Mouse (Mus musculus) limb, embryonic 15.5 days (tissue): ENCODE measurements around the gene Tchhl1. TPM values are rescaled to one million over a fixed set of nuclear protein-coding genes. Genes with fewer than 3 reads are reported as not detected.
A peak's percentile ranks its signal among the peaks of the same experiment; 100 is the strongest.
"Not testable (repeated sequence)": the region's sequence is repeated elsewhere in the genome, so short reads cannot be mapped to it uniquely, and the experiment has no call there.

Experiments
- ATAC-seq: fragments of 200-750 bp; cut with Nextera tagmentation; 2 replicates; pipeline ENCODE4 v1.8.0; 2017; ENCODE audit warnings: low read depth, moderate TSS enrichment; ENCODE audit not compliant: insufficient number of reproducible peaks, low FRiP score, low TSS enrichment
- H3K27ac ChIP-seq: fragments of 300-500 bp; sonication (generic); 2 replicates; pipeline ENCODE4 v1.5.1; 2015; ENCODE audit warnings: moderate library complexity, mild to moderate bottlenecking, inconsistent platforms
- H3K27me3 ChIP-seq: fragments of 300-500 bp; sonication (generic); 2 replicates; pipeline ENCODE4 v1.6.1; 2015; ENCODE audit warnings: inconsistent platforms
- H3K36me3 ChIP-seq: fragments of 300-500 bp; sonication (generic); 2 replicates; pipeline ENCODE4 v1.6.1; 2015; ENCODE audit warnings: inconsistent platforms
- H3K4me1 ChIP-seq: fragments of 300-500 bp; sonication (generic); 2 replicates; pipeline ENCODE4 v1.6.1; 2015; ENCODE audit warnings: inconsistent platforms
- H3K4me2 ChIP-seq: fragments of 300-500 bp; sonication (generic); 2 replicates; pipeline ENCODE4 v1.6.1; 2015; ENCODE audit warnings: mild to moderate bottlenecking, inconsistent platforms
- H3K4me3 ChIP-seq: fragments of 300-500 bp; sonication (generic); 2 replicates; pipeline ENCODE4 v1.5.1; 2015; ENCODE audit warnings: mild to moderate bottlenecking, inconsistent platforms
- H3K9ac ChIP-seq: fragments of 300-500 bp; sonication (generic); 2 replicates; pipeline ENCODE4 v1.6.1; 2015; ENCODE audit warnings: inconsistent platforms
- H3K9me3 ChIP-seq: fragments of 300-500 bp; sonication (generic); 2 replicates; pipeline ENCODE4 v1.6.1; 2016; ENCODE audit warnings: inconsistent platforms
- WGBS: fragments of 180-500 bp; shearing (Covaris S2); methylation state at CpG from one replicate; pipeline ENCODE4 v1.1.7; 2015; 5-methylcytosine and 5-hydroxymethylcytosine counted together
- polyA plus RNA-seq: library from polyadenylated mRNA; unstranded; fragments of >200 nt; fragmentation: Nextera tagmentation; extraction: Ambion mirVana; gene quantifications from 2 replicates; pipeline ENCODE4 v1.2.1, GENCODE M21; 2015

The Tchhl1 gene
- polyA plus RNA-seq, 1 experiment from 2014 or later = not detected

DNA sequence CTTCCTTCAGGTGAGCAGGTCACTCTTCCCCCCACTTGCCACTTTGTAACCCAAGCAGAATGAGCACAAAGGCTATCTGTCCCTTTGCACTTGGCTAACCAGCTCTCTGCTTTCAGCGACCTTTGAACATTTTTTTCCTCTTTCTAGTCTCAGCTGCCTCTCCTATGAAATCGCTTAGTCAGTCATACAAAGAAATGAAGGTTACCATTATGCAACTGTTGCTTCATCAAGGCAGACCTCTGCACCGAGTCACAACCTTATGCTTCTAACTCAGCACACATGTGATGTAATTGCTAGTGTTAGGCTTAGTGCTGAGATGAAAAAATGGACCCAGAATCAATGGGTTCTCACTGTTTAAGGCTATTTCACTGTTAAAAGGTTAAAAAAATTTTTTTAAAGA is 1.1 kb downstream of the Tchhl1 start:
- H3K4me3 ChIP-seq = no peak overlapping the region
- no peak overlapping the region for H3K4me2 ChIP-seq
- no peak for ATAC-seq
- H3K27ac ChIP-seq = no peak overlapping the region
- H3K27me3 ChIP-seq = no peaks in the 10 kb centered on the region
- no peaks in the 10 kb centered on the region for H3K9me3 ChIP-seq
- no peaks in the 10 kb centered on the region for H3K4me1 ChIP-seq
- WGBS = 65% methylated on average over 3 of the region's 3 CpGs
- no peak overlapping the region for H3K9ac ChIP-seq
- no peaks in the 10 kb centered on the region for H3K36me3 ChIP-seq

DNA sequence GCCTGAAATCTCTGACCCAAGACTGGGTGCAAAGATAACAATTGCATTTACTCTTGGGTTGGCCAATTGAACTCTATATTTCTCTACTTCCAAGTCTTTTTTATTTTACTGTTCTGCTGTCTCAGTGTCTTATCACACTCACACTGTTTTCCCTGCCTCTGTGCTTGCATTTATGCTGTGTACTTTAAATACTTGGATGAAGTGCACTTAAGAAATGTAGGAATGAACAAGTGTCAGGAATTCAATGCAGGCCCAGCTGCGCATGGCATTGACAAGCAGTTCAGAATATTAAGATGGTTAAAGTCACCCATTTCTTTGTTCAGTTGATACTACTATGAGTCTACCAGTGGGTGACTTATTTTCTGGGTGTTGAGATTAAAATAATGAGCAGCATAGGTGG is 11.5 kb downstream of the Tchhl1 start:
- 95% methylated on average over 1 of the region's 1 CpGs for WGBS
- Histone ChIP-seq H3K36me3 (no peaks in the 10 kb centered on the region), H3K4me1 (no peaks in the 10 kb centered on the region), H3K4me3 (no peak overlapping the region), H3K27me3 (no peaks in the 10 kb centered on the region), H3K9me3 (no peaks in the 10 kb centered on the region), H3K4me2 (no peak overlapping the region), H3K27ac (no peak overlapping the region), H3K9ac (no peak overlapping the region)
- ATAC-seq = no peak

- Histone ChIP-seq H3K4me2 (no peak overlapping the region), H3K36me3 (no peaks in the 10 kb centered on the region), H3K27me3 (no peaks in the 10 kb centered on the region), H3K27ac (no peak overlapping the region), H3K9me3 (no peaks in the 10 kb centered on the region), H3K9ac (no peak overlapping the region), H3K4me1 (no peaks in the 10 kb centered on the region), H3K4me3 (no peak overlapping the region)
- 54% methylated on average over 2 of the region's 2 CpGs for WGBS
- ATAC-seq = no peak
Observed at GRCm38 (mm10) chr3:93481982-93482616, 13.5 kb downstream of the Tchhl1 start.

- Histone ChIP-seq H3K27me3 (no peaks in the 10 kb centered on the region), H3K9ac (no peak overlapping the region), H3K4me3 (no peak overlapping the region), H3K9me3 (no peaks in the 10 kb centered on the region), H3K4me2 (no peak overlapping the region), H3K4me1 (no peaks in the 10 kb centered on the region), H3K27ac (no peak overlapping the region), H3K36me3 (no peaks in the 10 kb centered on the region)
- WGBS = 80% methylated on average over 3 of the region's 3 CpGs
- no peak for ATAC-seq
Observed at GRCm38 (mm10) chr3:93485611-93486010, 17.1 kb downstream of the Tchhl1 start.

DNA sequence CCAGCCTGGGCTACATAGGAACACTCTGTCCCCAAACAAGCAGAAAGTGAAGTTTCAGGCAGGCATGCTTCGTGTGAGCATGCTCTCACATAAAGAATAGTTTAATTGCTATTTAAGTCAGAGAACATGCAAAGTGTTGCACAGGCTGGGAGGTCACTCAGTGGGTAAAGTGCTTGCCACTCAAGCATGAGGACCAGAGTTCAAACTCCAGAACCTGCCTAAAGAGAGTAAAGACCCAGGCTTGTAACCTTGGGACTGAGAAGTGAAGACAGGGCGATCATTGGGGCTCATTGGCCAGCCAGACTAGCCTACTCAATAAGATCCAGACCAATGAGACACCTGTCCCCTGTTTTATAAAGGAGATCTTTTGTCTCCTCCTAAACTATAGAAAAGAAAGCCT is 20.0 kb downstream of the Tchhl1 start:
- Histone ChIP-seq H3K4me1 (no peaks in the 10 kb centered on the region), H3K9me3 (no peaks in the 10 kb centered on the region), H3K27me3 (no peaks in the 10 kb centered on the region), H3K4me2 (no peak overlapping the region), H3K4me3 (no peak overlapping the region), H3K27ac (no peak overlapping the region), H3K36me3 (no peaks in the 10 kb centered on the region), H3K9ac (no peak overlapping the region)
- 76% methylated on average over 2 of the region's 2 CpGs for WGBS
- no peak for ATAC-seq

DNA sequence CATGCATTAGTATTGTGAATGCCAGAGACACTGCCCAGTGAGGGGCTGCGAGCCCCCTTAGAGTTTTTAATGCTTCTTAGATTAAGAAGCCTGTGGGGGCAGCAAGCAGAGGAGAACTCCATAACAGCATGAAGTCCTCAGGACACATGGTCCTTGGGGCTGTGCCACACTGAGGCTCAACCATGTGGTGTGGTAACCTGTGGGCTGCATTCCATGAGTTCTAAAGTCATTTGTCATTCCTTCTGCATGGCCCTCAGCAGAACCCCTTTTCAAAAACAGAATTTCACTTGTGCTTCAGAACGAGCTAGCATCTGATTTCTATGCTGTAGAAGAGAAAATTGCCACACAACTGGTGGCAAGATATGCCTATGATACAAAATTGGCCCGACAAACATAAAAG is 23.6 kb downstream of the Tchhl1 start:
- Histone ChIP-seq H3K4me3 (no peak overlapping the region), H3K9me3 (no peaks in the 10 kb centered on the region), H3K9ac (no peak overlapping the region), H3K27me3 (no peaks in the 10 kb centered on the region), H3K4me2 (no peak overlapping the region), H3K4me1 (no peaks in the 10 kb centered on the region), H3K27ac (no peak overlapping the region), H3K36me3 (no peaks in the 10 kb centered on the region)
- 72% methylated on average over 3 of the region's 3 CpGs for WGBS
- ATAC-seq = no peak

GRCm38 (mm10) chr3:93493992-93494391 is 25.4 kb downstream of the Tchhl1 start:
- H3K4me1 ChIP-seq = no peaks in the 10 kb centered on the region
- ATAC-seq = no peak
- no peaks in the 10 kb centered on the region for H3K27me3 ChIP-seq
- no peaks in the 10 kb centered on the region for H3K36me3 ChIP-seq
- H3K4me2 ChIP-seq = no peak overlapping the region
- H3K9me3 ChIP-seq = no peaks in the 10 kb centered on the region
- no peak overlapping the region for H3K4me3 ChIP-seq
- H3K27ac ChIP-seq = no peak overlapping the region
- WGBS = 0% methylated on average over 4 of the region's 4 CpGs
- no peak overlapping the region for H3K9ac ChIP-seq

- H3K27ac ChIP-seq, H3K36me3 ChIP-seq, ATAC-seq, H3K4me3 ChIP-seq, H3K27me3 ChIP-seq, H3K9ac ChIP-seq, H3K4me1 ChIP-seq, H3K4me2 ChIP-seq, H3K9me3 ChIP-seq: not testable (repeated sequence)
- 29% methylated on average over 5 of the region's 5 CpGs for WGBS
Observed at GRCm38 (mm10) chr3:93494774-93495173, 26.2 kb downstream of the Tchhl1 start.

GRCm38 (mm10) chr3:93497131-93497530 is 28.6 kb downstream of the Tchhl1 start:
- Histone ChIP-seq H3K4me2 (no peak overlapping the region), H3K4me1 (no peaks in the 10 kb centered on the region), H3K9ac (no peak overlapping the region), H3K27ac (no peak overlapping the region), H3K9me3 (no peaks in the 10 kb centered on the region), H3K27me3 (no peaks in the 10 kb centered on the region), H3K4me3 (no peak overlapping the region), H3K36me3 (no peaks in the 10 kb centered on the region)
- ATAC-seq = no peak
- 83% methylated on average over 3 of the region's 3 CpGs for whole genome bisulfite sequencing

DNA sequence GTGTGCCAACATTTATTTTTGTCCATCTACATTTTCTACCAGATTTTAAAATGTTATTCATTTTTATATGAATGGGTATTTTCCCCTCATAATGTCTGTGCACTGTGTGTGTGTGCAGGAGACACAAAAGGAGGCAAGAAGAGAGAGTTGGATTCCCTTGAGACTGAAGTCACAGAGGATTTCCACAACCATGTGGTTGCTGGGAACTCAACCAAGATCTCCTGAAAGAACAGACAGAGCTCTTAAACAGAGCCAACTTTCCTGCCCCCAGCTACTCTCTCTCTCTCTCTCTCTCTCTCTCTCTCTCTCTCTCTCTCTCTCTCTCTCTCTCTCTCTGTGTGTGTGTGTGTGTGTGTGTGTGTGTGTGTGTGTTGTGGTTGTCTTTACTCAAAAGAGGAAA is 30.6 kb downstream of the Tchhl1 start:
- Histone ChIP-seq H3K9ac (no peak overlapping the region), H3K36me3 (no peaks in the 10 kb centered on the region), H3K4me1 (no peaks in the 10 kb centered on the region), H3K4me2 (no peak overlapping the region), H3K4me3 (no peak overlapping the region), H3K9me3 (no peaks in the 10 kb centered on the region), H3K27ac (no peak overlapping the region), H3K27me3 (no peaks in the 10 kb centered on the region)
- ATAC-seq = no peak

- H3K27me3 ChIP-seq = no peaks in the 10 kb centered on the region
- 78% methylated on average over 7 of the region's 7 CpGs for WGBS
- H3K27ac ChIP-seq = no peak overlapping the region
- H3K9me3 ChIP-seq = no peaks in the 10 kb centered on the region
- H3K4me3 ChIP-seq = no peak overlapping the region
- ATAC-seq = no peak
- no peak overlapping the region for H3K4me2 ChIP-seq
- no peaks in the 10 kb centered on the region for H3K36me3 ChIP-seq
- H3K4me1 ChIP-seq = no peaks in the 10 kb centered on the region; the same call in 1 of the 2 replicates
- no peak overlapping the region for H3K9ac ChIP-seq
Observed at GRCm38 (mm10) chr3:93504536-93505189, 36.1 kb downstream of the Tchhl1 start.

- Histone ChIP-seq H3K4me3 (0 out of 2 replicates have a peak overlapping the region, but pooled peaks have one; percentile 1), H3K27me3 (no peaks in the 10 kb centered on the region), H3K27ac (0 out of 2 replicates have a peak overlapping the region, but pooled peaks have one; percentile 6), H3K9ac (no peak overlapping the region), H3K36me3 (no peaks in the 10 kb centered on the region), H3K4me2 (peak overlapping the region; percentile 19), H3K4me1 (no peaks in the 10 kb centered on the region; the same call in 1 of the 2 replicates), H3K9me3 (no peaks in the 10 kb centered on the region)
- 34% methylated on average over 30 of the region's 30 CpGs for WGBS
- peak; percentile 40; the same call in 1 of the 2 replicates for ATAC-seq
Observed at GRCm38 (mm10) chr3:93505960-93506863, 37.7 kb downstream of the Tchhl1 start.
